Mouse (Mus musculus): ENCODE data around the gene Tmem213.

DNA sequence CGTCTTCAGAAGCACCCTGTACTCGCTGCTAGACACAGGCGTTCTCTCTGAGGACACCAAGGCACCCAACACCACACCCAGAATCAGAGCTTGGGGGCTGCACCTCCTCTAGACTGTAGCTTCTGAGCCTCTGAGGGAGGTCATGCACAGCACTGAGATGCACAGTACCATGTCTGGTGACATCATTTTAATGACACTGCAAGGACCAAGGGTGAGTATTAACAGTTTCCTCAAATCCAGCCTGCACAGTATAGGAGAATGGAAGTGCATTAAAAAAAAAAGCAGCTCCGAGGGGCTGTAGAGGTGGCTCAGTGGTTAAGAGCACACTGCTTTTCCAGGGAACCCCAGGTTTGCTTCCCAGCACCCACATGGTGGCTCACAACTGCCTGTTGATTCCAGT lies 50.5 kb downstream of the Tmem213 start:
- no peak for TF ChIP-seq BHLHE40 (IDR thresholded peaks at IDR 0.05; ENCODE audit: low read depth, low read length)
- no peak for TF ChIP-seq ZNF384 (IDR thresholded peaks at IDR 0.05; ENCODE audit: low read depth, low read length)
- no peak for TF ChIP-seq NRF1 (IDR thresholded peaks at IDR 0.05; ENCODE audit: low read depth, low read length)
- TF ChIP-seq UBTF (IDR thresholded peaks at IDR 0.05; ENCODE audit: low read depth, low read length), result no peak
- no peak for TF ChIP-seq POLR2A (IDR thresholded peaks at IDR 0.05; ENCODE audit: low read depth, low read length)
- TF ChIP-seq CTCF (conservative IDR thresholded peaks at IDR 0.05 in 1 of 2, IDR thresholded peaks at IDR 0.05 in 1 of 2; ENCODE audit: low read depth in 2 of 2, low read length in 2 of 2), result no peak
- no peak for TF ChIP-seq POLR2AphosphoS2 (IDR thresholded peaks at IDR 0.05; ENCODE audit: low read depth, low read length)
- TF ChIP-seq JUND (conservative IDR thresholded peaks at IDR 0.05; ENCODE audit: low read depth, low read length), result no peak
- no peak for TF ChIP-seq RCOR1 (conservative IDR thresholded peaks at IDR 0.05; ENCODE audit: low read depth, low read length)
- TF ChIP-seq E2F4 (IDR thresholded peaks at IDR 0.05; ENCODE audit: insufficient replicate concordance, low read depth, low read length), result no peak
- TF ChIP-seq HCFC1 (IDR thresholded peaks at IDR 0.05; ENCODE audit: low read depth, low read length), result no peak
- no peak for TF ChIP-seq MAX (IDR thresholded peaks at IDR 0.05; ENCODE audit: low read length)
- TF ChIP-seq MAZ (IDR thresholded peaks at IDR 0.05; ENCODE audit: low read depth, low read length), result no peak
- TF ChIP-seq USF2 (conservative IDR thresholded peaks at IDR 0.05; ENCODE audit: low read depth, low read length), result no peak

Data from CH12.LX (cell line).